Mouse (Mus musculus) gastrocnemius, postnatal 4 days (tissue): ENCODE measurements around the gene Cd72. TPM values are rescaled to one million over a fixed set of nuclear protein-coding genes. Genes with fewer than 3 reads are reported as not detected.
"Not testable (repeated sequence)": the region's sequence is repeated elsewhere in the genome, so short reads cannot be mapped to it uniquely, and the experiment has no call there.

Experiments used
- DNase-seq, 2 experiments: peaks; one replicate each; pipeline ENCODE4 v3.0.0; 2021 to 2022; ENCODE audit warnings: low spot score in 2 of 2, mixed read lengths in 2 of 2
- long read RNA-seq, 2 experiments: library from polyadenylated mRNA; stranded (forward); transcript quantifications; one replicate each; pipeline ENCODE4 v2.0.0; 2021
- total RNA-seq, 2 experiments: library from RNA; stranded (reverse); gene quantifications; 2 replicates each; pipeline ENCODE4 v1.2.3; 2021

The Cd72 gene
- under 1 TPM; 0.32 to 0.75 TPM for total RNA-seq
- long read RNA-seq, experiment 1 = 0 reads
- long read RNA-seq, experiment 2, partial matches to known transcripts = 1 of 2 reads
- long read RNA-seq, experiment 2, other reads (novel, unspliced or antisense) = 0 of 2 reads

- DNase-seq = no peak
Observed at GRCm38 (mm10) chr4:43454041-43454836, at the start of gene Cd72. Gene Cd72, minus strand, starts transcription at chr4:43454628.

- no peak for DNase-seq
Observed at GRCm38 (mm10) chr4:43503506-43503905, 49.1 kb upstream of the Cd72 start.

- DNase-seq = no peak
Observed at GRCm38 (mm10) chr4:43503041-43503440, 48.6 kb upstream of the Cd72 start.

- DNase-seq = peak; percentile 69 to 85
Observed at GRCm38 (mm10) chr4:43499407-43500333, 45.2 kb upstream of the Cd72 start, which contains the start of gene Arhgef39. Gene Arhgef39, minus strand, starts transcription at chr4:43499695.

- no peak for DNase-seq
Observed at GRCm38 (mm10) chr4:43498983-43499382, 44.6 kb upstream of the Cd72 start.

GRCm38 (mm10) chr4:43497946-43498345, 43.5 kb upstream of the Cd72 start:
- no peak for DNase-seq

- DNase-seq = no peak
Observed at GRCm38 (mm10) chr4:43497405-43497804, 43.0 kb upstream of the Cd72 start.

- no peak for DNase-seq
Observed at GRCm38 (mm10) chr4:43496587-43496986, 42.2 kb upstream of the Cd72 start.

- no peak for DNase-seq
Observed at GRCm38 (mm10) chr4:43493846-43494240, 39.4 kb upstream of the Cd72 start.

- peak; percentile 94 to 96 for DNase-seq
Observed at GRCm38 (mm10) chr4:43493186-43493845, 38.9 kb upstream of the Cd72 start.

GRCm38 (mm10) chr4:43492821-43493185, 38.4 kb upstream of the Cd72 start, which contains the start of gene Ccdc107:
Gene Ccdc107, plus strand, starts transcription at chr4:43492900.
- peak; percentile 72 to 86 for DNase-seq

GRCm38 (mm10) chr4:43492101-43492820, 37.8 kb upstream of the Cd72 start:
- DNase-seq = no peak

- no peak for DNase-seq
Observed at GRCm38 (mm10) chr4:43490801-43491200, 36.4 kb upstream of the Cd72 start.

- no peak for DNase-seq
Observed at GRCm38 (mm10) chr4:43489611-43490010, 35.2 kb upstream of the Cd72 start.

GRCm38 (mm10) chr4:43485666-43486065, 31.2 kb upstream of the Cd72 start:
- DNase-seq = not testable (repeated sequence)

- DNase-seq = no peak
Observed at GRCm38 (mm10) chr4:43483535-43484091, 29.2 kb upstream of the Cd72 start, which contains the start of gene Sit1. Gene Sit1, minus strand, starts transcription at chr4:43483734.

- DNase-seq = peak in 1 of 2 experiments; percentile 10
Observed at GRCm38 (mm10) chr4:43482591-43482990, 28.2 kb upstream of the Cd72 start.

GRCm38 (mm10) chr4:43481894-43482456, 27.5 kb upstream of the Cd72 start:
- no peak for DNase-seq

GRCm38 (mm10) chr4:43480985-43481384, 26.6 kb upstream of the Cd72 start:
- DNase-seq = no peak
